Mouse (Mus musculus) liver, adult (tissue): ENCODE measurements at regions not wholly inside any gene's neighbourhood (a gene's known extent, or its start where the extent isn't known, plus 50 kb on each side); places are given as distances from the start of the nearest gene placed in this dataset.

Experiments used
- GATA4 ChIP-seq: IDR thresholded peaks from 2 replicates; pipeline ENCODE4 v1.6.1; 2014; ENCODE audit warnings: mild to moderate bottlenecking, low read length; ENCODE audit not compliant: insufficient replicate concordance

DNA sequence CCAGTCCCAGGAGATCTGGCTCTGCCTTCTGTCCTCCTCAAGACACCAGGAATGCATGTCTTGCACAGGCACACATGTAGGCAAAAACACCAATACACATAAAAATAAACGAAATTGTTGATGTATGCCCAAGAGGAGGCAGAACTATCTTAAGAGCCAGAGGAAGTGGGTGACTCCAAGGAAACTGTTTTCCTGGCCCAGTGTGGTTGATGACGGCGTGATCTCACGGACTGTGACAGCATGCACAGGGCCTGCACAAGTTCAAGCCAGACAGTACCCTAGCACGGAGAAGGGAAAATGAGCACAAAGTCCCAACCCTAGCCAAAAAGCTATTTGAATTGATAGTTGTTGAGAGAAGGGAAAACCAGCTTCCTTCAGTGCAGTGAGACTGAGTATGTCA is 138.1 kb downstream of the Psat1 start:
- TF ChIP-seq GATA4 = no peak

DNA sequence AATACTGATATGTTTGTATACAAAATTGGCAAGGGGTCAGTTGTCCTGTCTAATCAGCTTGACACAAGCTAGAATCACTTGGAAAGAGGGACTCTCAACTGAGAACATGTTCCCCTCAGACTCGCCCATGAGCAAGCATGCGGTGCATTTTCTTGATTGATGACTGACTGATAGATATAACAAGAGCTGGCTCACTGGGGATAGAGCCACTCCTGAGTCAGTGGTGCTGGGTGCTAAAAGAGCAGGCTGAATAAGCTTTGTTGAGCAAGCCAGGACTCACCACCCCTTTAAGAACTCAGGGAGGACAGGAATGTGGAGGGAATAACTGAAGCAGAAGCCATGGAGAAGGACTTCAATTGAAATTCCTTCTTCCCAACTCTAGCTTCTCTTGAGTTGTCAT is 139.5 kb downstream of the Psat1 start:
- no peak for TF ChIP-seq GATA4

DNA sequence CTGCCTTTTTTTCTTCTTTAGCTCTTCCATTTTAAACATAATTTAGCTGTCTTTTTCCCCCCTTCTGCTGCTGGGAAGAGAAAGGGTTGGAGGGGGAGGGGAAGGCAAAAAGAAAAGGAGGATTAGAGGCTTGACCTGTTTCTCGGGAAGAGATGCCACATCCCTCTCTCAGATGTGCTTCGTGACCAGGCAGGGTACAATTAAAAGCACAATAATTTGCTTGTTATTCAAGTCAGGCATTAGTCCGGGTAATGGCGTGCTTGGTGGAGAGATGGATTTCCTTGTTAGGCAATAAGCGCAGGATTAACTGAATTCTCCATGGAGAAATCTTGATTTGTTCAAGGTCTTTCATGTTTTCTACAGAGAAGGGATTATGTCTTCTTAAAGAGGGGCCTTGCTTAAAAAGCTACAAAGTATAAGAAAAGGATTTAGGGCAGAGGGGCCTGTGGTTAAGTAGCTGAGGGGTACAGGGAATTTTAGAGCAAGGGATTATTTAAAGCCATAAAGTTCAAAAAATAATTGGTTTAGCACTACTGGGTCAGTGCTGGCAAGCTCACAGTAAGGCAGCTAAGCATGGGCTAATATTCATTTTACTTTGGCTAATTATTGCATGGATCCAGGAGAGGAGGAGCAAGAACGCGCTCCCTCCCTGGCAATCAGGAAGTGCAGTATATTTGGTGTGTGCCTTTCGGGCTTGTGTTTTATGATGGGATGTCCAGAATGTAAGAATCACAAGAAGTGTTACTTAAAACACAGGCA is 143.8 kb downstream of the Psat1 start:
- TF ChIP-seq GATA4 = no peak

DNA sequence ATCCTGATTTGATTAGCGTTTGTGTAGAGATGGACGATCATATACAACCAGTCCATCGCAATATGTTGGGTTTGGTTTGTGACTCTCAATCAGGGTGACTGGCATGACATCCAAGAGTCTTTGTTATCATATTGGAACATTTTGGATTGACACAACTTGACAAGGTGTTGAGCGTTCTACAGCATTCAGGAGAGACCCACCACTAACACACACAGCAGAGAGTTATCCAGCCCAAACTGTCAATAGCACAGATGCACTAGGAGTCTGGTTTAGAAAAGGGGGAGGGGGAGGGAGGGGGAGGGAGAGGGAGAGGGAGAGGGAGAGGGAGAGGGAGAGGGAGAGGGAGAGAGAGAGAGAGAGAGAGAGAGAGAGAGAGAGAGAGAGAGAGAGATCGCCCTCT is 144.5 kb downstream of the Psat1 start:
- no peak for TF ChIP-seq GATA4

DNA sequence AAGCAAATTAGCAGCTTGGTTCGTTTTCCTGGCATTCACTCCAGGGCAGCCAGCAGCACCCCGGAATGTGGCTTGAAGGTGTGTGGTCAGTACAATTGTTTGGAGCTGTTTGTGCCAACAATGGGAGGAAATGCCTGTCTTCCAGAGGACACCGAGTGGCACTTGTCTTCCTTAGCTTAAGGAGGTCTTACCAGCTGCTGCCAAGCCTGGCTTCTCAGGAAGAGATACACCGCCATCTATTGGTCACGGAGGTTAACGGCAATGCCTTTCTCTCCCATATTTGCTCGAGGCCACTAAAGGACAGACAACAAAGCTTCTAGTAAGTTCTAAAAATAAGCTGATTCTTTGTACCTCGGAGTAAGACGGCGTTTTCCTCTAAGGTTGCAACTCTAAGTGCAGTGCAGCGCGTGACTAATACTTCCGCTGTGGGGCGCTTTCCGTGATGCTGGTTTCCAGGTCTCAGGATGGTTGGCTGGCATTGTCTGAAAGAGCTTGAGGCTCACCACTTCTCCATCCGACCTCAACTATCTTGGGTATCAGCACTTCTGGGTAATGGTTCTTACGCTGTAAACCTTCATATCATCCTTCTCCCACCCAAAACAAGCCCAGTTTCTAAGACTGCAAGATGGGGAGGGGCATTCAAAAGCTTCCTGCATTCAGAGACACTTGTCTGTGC is 145.2 kb downstream of the Psat1 start:
- TF ChIP-seq GATA4 = no peak

DNA sequence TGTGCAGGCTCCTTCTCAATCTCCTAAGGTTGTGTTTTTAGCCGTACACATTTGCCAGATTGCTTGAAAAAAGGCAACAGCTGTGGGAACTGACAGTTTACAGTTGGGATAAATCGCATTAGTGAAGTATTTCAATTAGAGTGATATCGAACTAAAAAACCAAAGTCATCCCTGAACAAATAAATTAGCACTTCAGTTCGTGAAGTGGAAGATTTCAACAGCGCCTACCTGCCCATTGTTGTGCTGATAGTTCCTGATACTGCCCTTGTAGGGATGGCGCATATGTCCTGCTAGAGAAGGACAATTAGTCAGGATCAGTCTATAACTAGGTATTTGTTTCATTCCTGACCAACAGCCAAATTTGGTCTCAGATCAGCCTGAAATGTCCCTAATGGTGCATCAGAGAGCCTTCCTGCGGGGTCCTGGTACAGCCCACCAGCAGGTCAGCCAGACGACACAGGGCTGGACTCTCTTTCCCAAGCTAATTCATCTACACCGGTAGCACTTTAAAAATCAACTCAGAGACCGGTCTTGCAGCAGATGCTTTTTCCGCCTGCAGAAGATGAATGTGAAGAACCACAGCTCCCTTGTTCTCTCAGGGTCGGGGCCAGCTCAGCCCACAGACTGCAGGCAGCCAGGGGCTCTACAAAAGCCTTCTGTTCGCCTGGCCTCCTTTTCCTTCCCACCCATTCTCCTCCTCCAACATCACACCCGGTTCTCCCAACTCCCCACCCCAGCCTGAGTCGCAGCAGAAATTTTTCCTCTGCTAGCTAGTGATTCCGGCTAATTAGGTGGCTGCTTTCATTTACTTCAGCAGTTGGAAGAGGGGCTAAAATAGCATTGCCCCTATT is 146.1 kb downstream of the Psat1 start:
- TF ChIP-seq GATA4 = no peak

DNA sequence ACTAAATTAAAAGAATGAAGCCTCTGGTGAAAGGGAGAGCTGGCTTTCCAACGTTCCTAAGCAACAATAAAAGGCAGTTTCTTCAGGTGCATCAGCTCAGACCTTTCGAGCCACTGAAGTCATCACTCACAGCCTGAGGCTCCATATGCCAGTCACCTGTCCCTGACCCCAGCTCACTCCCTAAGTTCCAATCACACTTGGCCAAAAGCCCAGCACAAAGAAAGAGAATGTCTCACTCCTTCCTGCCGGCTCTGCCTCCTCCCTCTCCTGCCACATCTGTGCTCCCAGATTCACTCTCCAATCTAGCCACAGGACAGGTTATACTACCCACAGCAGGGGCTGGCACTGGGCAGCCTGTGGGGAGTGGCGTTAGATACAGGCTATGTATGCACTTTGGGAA is 150.7 kb downstream of the Psat1 start:
- no peak for TF ChIP-seq GATA4

DNA sequence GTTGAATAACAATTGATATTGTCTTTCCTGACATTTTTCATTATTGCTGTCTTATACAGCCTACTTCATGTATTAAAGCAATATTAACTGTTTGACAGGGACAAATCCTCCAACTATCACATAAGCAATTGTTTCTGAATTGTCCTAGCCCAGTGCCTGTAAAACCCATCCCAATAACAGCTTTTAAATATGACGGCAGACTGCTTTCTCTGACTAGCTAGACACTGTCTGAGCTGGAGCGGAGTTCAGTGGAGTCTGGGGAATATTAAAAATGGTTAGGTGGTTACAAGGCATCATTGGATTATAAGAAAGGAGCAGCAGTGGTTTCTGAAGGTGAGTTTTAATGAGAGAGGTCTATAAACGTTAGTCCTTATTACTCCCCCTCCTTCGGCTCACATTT is 155.2 kb downstream of the Psat1 start:
- no peak for TF ChIP-seq GATA4

DNA sequence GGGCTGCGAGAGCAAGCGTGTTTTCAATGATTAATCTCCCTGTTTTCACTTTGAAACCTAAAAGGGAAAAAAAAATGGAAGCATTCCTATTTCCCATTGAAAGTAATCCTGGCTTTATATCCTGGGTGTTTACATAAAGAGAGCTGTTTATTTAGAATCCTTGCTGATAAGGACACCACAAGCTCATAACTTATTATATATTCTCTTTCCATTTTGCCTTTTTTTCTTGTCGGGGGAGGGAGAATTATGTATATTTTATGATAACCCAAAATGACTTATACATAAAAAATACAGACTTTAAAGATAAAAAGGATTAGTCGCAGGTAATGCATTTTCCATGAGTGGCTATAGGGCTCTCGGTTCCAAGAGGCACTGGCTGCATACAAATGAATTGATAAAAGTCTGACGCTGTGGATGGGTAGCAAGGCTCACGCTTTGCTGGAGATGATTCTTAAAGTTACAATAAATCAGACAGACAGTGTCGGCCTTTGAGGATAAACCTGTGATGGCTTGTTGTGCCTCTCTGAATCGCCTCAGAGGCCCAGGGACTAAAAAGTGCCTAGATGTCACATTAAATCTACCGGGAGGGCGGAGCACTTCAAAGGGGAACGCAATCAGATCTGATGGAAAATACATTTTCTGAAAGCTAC is 155.7 kb downstream of the Psat1 start:
- TF ChIP-seq GATA4 = no peak

DNA sequence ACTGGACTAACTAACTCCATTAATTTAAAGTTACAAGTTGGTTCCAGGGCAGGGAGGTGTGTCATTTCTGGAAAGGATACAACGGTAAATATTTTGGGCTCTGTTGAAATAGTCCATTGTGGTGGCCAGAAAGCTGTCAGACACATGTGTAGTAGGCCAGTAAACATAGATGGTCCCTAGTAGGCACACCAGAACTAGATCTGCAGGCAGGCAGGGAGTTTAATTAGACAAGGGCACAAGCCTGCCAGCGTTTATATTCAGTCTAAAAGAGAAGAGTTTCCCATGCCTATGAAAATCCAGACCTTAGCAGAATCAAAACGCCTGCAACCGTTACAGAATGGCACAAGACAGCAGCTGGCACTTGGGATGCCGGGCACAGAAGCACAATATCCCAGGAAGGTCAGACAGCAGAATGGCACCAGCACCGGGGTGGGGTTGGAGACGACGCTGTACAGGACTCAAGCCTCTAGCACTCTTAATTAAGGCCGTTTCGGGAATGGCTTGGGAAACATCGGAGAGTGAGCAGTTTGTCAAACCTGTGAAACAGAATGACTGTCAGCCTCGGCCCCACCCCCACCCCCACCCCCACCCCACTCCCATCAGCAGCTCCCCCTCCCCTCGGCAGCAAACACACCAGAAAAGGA is 156.4 kb downstream of the Psat1 start:
- TF ChIP-seq GATA4 = no peak

DNA sequence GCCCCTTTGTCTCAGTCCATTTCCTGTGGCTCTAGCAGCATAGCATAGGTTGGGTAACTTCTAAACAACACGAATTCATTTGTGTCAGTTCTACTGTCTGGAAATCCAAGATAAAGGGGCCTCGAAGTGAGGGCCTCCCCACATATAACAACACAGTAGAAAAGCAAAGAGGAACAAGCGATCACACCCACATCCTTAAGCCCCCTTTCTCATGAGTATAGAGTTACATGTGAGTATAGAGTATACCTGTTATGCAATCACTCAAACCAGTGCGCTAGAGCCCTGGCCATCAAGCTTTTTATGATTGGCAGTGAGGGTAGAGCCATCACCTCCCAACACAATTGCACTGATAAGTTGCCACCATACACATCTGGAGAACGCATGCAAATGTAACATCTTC is 157.4 kb downstream of the Psat1 start:
- TF ChIP-seq GATA4 = no peak

DNA sequence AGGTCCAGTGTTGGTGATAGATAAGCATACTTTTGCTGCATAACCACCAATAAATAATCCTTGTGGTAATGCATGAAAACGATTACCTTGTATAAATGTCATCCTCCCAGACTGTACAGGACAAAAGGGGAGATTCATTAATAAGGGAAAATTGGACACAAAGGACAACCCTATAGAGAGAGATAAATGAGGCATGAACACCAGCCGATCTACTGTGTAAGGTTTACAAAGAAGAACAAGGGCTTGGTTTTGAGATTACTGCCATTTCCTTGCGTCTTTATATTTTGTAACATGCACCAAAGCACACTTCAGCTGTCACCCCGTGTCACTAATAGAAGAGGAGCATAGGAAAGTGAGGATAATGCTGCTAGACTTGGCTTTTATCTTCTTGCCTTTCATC is 162.5 kb downstream of the Psat1 start:
- no peak for TF ChIP-seq GATA4

DNA sequence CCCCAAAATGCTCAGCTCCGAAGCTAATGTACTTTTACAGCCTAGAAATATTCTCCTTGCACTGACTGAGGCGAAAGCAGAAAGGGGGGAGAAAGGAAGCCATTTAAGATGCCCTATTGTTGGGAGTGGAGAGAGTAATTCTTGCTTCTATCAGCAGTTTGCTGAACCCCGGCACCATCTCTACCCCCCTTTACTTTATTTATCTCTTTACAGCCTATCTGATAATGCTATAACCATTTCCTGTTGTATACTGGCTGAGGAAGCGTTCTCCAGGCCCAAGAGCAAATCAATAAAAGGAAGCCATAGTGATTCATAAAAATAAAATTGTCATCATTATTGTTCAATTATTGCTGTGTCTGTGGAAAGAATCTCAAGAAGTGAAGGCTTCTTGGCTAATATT is 177.5 kb downstream of the Psat1 start:
- TF ChIP-seq GATA4 = no peak

DNA sequence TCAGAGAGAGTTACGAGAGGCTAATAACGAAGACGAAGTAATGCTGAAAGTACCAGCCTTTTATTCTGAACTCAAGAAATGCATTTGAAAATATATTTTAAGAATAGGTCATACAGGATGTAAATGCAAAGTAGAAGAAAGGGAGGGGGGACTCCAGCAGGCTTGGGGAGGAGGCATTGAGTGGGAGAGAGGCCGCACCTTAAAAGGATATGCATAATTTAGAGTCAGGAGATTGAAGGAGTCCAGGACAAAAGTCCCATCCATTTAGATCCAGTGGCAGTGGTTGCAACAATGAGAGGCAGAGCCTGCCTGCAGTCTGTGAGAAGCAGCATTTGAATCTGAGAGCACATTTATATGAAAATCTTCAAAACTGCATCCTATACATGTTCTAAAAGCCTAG is 186.1 kb downstream of the Psat1 start:
- TF ChIP-seq GATA4 = no peak

DNA sequence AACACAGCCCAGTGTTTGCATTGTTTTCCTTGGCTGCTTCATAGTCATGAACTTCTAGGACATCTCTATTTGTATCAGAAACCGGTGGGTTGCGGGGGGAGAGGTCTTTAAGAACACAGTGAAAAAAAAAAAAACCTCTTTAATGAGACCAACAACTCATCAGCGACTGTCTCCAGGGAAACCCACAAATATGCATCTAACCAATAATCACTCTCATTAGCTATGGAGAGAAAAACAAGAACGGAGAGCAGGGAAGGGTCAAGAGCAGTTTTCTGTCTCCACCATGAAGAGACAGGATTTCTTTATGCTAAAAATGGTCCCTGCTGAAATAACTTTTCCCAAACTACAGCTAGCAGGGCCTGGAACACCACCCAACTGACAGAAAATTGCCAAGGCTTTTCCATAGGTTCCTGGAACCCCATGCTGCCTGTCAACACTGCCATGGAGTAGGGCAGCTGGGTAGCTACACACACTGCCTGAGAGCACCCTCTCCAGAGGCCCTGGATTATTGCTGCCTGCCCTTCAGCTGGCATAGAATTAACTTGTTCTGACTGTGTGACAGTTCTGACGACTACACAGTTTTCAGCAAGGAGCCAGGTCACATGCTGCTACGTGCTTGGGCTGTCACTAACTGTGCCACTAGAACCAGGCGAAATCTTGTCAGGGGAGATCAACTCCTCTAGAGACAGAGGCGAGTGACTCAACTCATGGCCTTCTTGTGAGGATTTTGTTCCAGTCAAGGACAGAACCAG is 201.9 kb downstream of the Psat1 start:
- no peak for TF ChIP-seq GATA4

DNA sequence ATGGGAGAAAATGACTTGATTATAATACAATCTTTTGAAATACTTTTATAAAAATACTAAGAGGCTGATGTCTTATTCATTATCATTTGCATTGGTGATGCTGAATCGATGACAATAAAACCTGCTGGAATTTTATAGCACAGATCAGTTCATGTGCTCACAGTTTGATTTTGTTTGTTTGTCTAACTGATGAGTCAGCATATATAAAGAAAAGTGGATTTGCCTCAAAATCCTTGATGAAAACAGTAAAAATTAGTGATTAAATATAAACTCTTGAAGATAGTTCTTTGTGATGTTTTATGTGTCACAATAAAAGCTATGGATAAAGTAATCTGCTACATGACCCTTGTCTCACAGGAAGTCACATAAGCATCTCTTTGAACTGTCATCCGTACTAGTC is 210.9 kb downstream of the Psat1 start:
- TF ChIP-seq GATA4 = no peak
